ENCODE assay signal across 25 mouse cellular contexts in genomic region chr5:123026414-123026813, GRCm38 (mm10). TPM values are rescaled to one million over a fixed set of nuclear protein-coding genes. Genes with fewer than 3 reads are reported as not detected.
DNase-seq lines count a peak whose midpoint lies in the region; ATAC-seq and TF ChIP-seq lines count a peak whose summit lies in the region.
"Had no signal": no experiment of that assay in that cellular context is flagged by ENCODE, and none has a peak within 500 bp of the region (broad histone marks: within the 10 kb centered on the region; RNA-seq: fewer than 3 reads in every experiment).

No protein-coding gene starts in this region.

- no peak for ATAC-seq in heart, embryonic 12.5 days (ENCODE audit: insufficient number of reproducible peaks, low FRiP score)
- ATAC-seq in kidney, embryonic 14.5 days (ENCODE audit: low FRiP score, low TSS enrichment) = no peak
- ATAC-seq in megakaryocyte, adult 5-6 weeks (ENCODE audit: poor library complexity, severe bottlenecking) = no peak
- ATAC-seq: activated CD4-positive, CD25-positive, alpha-beta regulatory T cell, adult 4 months; CD4-positive, CD25-positive, alpha-beta regulatory T cell, adult 4 months; forebrain, embryonic 13.5 days; midbrain, embryonic 16.5 days had no signal

- no peaks in the 10 kb centered on the region for H3K27me3 ChIP-seq in heart, embryonic 12.5 days (replicated peaks)
- no peaks in the 10 kb centered on the region for H3K27me3 ChIP-seq in kidney, embryonic 14.5 days (ENCODE audit: control insufficient read depth, insufficient read depth, low read length)
- H3K27me3 ChIP-seq in megakaryocyte, embryonic 14.5 days (replicated peaks) = no peaks in the 10 kb centered on the region
- no peaks in the 10 kb centered on the region for H3K27me3 ChIP-seq in small intestine, adult 2 months (ENCODE audit: control insufficient read depth, insufficient read depth, low read length)
- H3K27me3 ChIP-seq: embryonic facial prominence, embryonic 12.5 days; forebrain, embryonic 13.5 days; heart, embryonic 15.5 days; neural tube, embryonic 15.5 days had no signal

- intact Hi-C loops in heart, postnatal 10 days (cut with DNase I) = no loop called here

- no peak overlapping the region for H3K9ac ChIP-seq in heart, embryonic 12.5 days
- no peak overlapping the region for H3K9ac ChIP-seq in kidney, embryonic 14.5 days (ENCODE audit: low read depth, low read length)
- H3K9ac ChIP-seq: embryonic facial prominence, embryonic 12.5 days; forebrain, embryonic 13.5 days; heart, embryonic 15.5 days; neural tube, embryonic 15.5 days had no signal

- peak overlapping the region; percentile 19; the same call in 1 of the 2 replicates for H3K27ac ChIP-seq in heart, embryonic 12.5 days (ENCODE audit: poor library complexity, severe bottlenecking)
- H3K27ac ChIP-seq in kidney, embryonic 14.5 days (ENCODE audit: low read depth, low read length) = no peak overlapping the region
- H3K27ac ChIP-seq in small intestine, adult 2 months (ENCODE audit: insufficient read depth, low read depth, low read length) = peak overlapping the region; percentile 83
- H3K27ac ChIP-seq: embryonic facial prominence, embryonic 12.5 days; forebrain, embryonic 13.5 days; heart, adult 2 months; heart, embryonic 15.5 days; neural tube, embryonic 15.5 days had no signal

- no peak for DNase-seq in heart, postnatal 10 days
- DNase-seq in kidney, postnatal 14 days = peak; percentile 61
- DNase-seq: adrenal gland, postnatal 10 days; cerebellum, postnatal 10 days; gastrocnemius, postnatal 25 days; layer of hippocampus, postnatal 36 days; lung, postnatal 14 days; right cerebral cortex, postnatal 14 days had no signal

- H3K9me3 ChIP-seq in heart, embryonic 12.5 days (replicated peaks) = no peaks in the 10 kb centered on the region
- no peaks in the 10 kb centered on the region for H3K9me3 ChIP-seq in kidney, embryonic 14.5 days (ENCODE audit: control insufficient read depth, low read length)
- H3K9me3 ChIP-seq in megakaryocyte, embryonic 14.5 days = no peaks in the 10 kb centered on the region
- H3K9me3 ChIP-seq: embryonic facial prominence, embryonic 12.5 days; forebrain, embryonic 13.5 days; G1E; heart, embryonic 15.5 days; neural tube, embryonic 15.5 days had no signal

- H3K4me1 ChIP-seq in heart, embryonic 12.5 days (replicated peaks) = peaks cover 24% of the 10 kb centered on the region
- peaks cover 11% of the 10 kb centered on the region for H3K4me1 ChIP-seq in kidney, embryonic 14.5 days (ENCODE audit: control insufficient read depth, insufficient read depth, low read length)
- peaks cover 74% of the 10 kb centered on the region for H3K4me1 ChIP-seq in megakaryocyte, embryonic 14.5 days
- H3K4me1 ChIP-seq in small intestine, adult 2 months (ENCODE audit: control insufficient read depth, insufficient read depth, insufficient read length, low read length) = peaks cover 22% of the 10 kb centered on the region

- H3K4me3 ChIP-seq in heart, embryonic 12.5 days = no peak overlapping the region
- H3K4me3 ChIP-seq in kidney, embryonic 14.5 days (ENCODE audit: low read length) = no peak overlapping the region
- peak overlapping the region; percentile 33 for H3K4me3 ChIP-seq in megakaryocyte, embryonic 14.5 days (replicated peaks)
- no peak overlapping the region for H3K4me3 ChIP-seq in small intestine, adult 2 months (ENCODE audit: low read depth, low read length)
- H3K4me3 ChIP-seq: embryonic facial prominence, embryonic 12.5 days; erythroblast, embryonic 14.5 days; forebrain, embryonic 13.5 days; heart, adult 2 months; heart, embryonic 15.5 days; neural tube, embryonic 15.5 days had no signal

- peaks cover 25% of the 10 kb centered on the region for H3K36me3 ChIP-seq in heart, embryonic 12.5 days
- H3K36me3 ChIP-seq in kidney, embryonic 14.5 days (ENCODE audit: control insufficient read depth, insufficient read depth, low read length) = peaks cover 15% of the 10 kb centered on the region; the same call in 1 of the 2 replicates
- H3K36me3 ChIP-seq in megakaryocyte, embryonic 14.5 days (replicated peaks; ENCODE audit: low read length) = peaks cover 87% of the 10 kb centered on the region
- H3K36me3 ChIP-seq in small intestine, adult 2 months (ENCODE audit: control insufficient read depth, insufficient read depth, low read length) = peaks cover 15% of the 10 kb centered on the region

- WGBS in heart, embryonic 12.5 days = 63% methylated on average over 6 of the region's 6 CpGs
- WGBS in kidney, embryonic 14.5 days = 70% methylated on average over 6 of the region's 6 CpGs
- WGBS in small intestine, adult 2 months = 67% methylated on average over 6 of the region's 6 CpGs

- H3K4me2 ChIP-seq in heart, embryonic 12.5 days = no peak overlapping the region
- no peak overlapping the region for H3K4me2 ChIP-seq in kidney, embryonic 14.5 days (replicated peaks; ENCODE audit: low read depth, low read length)
- H3K4me2 ChIP-seq: embryonic facial prominence, embryonic 12.5 days; forebrain, embryonic 13.5 days; heart, embryonic 15.5 days; neural tube, embryonic 15.5 days had no signal

- TF ChIP-seq POLR2A in small intestine, adult 2 months (IDR thresholded peaks at IDR 0.05; ENCODE audit: low read depth, low read length) = no peak

- TF ChIP-seq CTCF in small intestine, adult 2 months (IDR thresholded peaks at IDR 0.05; ENCODE audit: extremely low read depth, insufficient read length, insufficient replicate concordance, low read depth, low read length) = no peak

RNA-seq across cellular contexts. Expression of gene Orai1, which starts 11.5 kb away (rescaled TPM):
- 22.8 and 23.3 TPM in 2 replicates for polyA plus RNA-seq in heart, embryonic 12.5 days (2016; fragmentation: Nextera tagmentation; extraction: Ambion mirVana)
- total RNA-seq in heart, postnatal 10 days (2021) = 10 to 100 TPM; 18.7 to 20.2 TPM
- 21.5 and 23.2 TPM in 2 replicates for polyA plus RNA-seq in kidney, embryonic 14.5 days (2014; fragmentation: Nextera tagmentation; extraction: Ambion mirVana)
- polyA plus RNA-seq in megakaryocyte, embryonic 14.5 days (2012; ENCODE audit: insufficient read depth, low replicate concordance) = 111 and 131 TPM in 2 replicates
- 80.5 and 87.4 TPM in 2 replicates for total RNA-seq in megakaryocyte, adult 5-6 weeks (2015)
- 21.0 and 21.8 TPM in 2 replicates for total RNA-seq in megakaryocyte, adult 5-6 weeks (2017)
- polyA plus RNA-seq in small intestine, adult 2 months (2012; rRNA removed) = 70.0 and 133 TPM in 2 replicates

RNA-seq across cellular contexts. Expression of gene Morn3, which starts 20.4 kb away (rescaled TPM):
- not detected in 2 replicates for polyA plus RNA-seq in heart, embryonic 12.5 days (2016; fragmentation: Nextera tagmentation; extraction: Ambion mirVana)
- not detected for total RNA-seq in heart, postnatal 10 days (2021)
- polyA plus RNA-seq in kidney, embryonic 14.5 days (2014; fragmentation: Nextera tagmentation; extraction: Ambion mirVana) = 1.3 and 1.7 TPM in 2 replicates
- not detected in 2 replicates for polyA plus RNA-seq in megakaryocyte, embryonic 14.5 days (2012; ENCODE audit: insufficient read depth, low replicate concordance)
- total RNA-seq in megakaryocyte, adult 5-6 weeks (2015) = not detected in 2 replicates
- not detected in 2 replicates for total RNA-seq in megakaryocyte, adult 5-6 weeks (2017)
- not detected in 2 replicates for polyA plus RNA-seq in small intestine, adult 2 months (2012; rRNA removed)
- total RNA-seq: adrenal gland, postnatal 10 days; G1E; gastrocnemius, postnatal 25 days; heart, adult 2 months; layer of hippocampus, postnatal 36 days; left cerebral cortex, postnatal 14 days had no signal
- polyA plus RNA-seq: embryonic facial prominence, embryonic 12.5 days; erythroblast, embryonic 14.5 days; G1E; heart, adult 2 months; heart, embryonic 15.5 days; limb, embryonic 14.5 days had no signal

RNA-seq across cellular contexts. Expression of gene Kdm2b, which starts 36.8 kb away (rescaled TPM):
- 38.6 and 39.8 TPM in 2 replicates for polyA plus RNA-seq in heart, embryonic 12.5 days (2016; fragmentation: Nextera tagmentation; extraction: Ambion mirVana)
- 10 to 100 TPM; 23.1 to 23.3 TPM for total RNA-seq in heart, postnatal 10 days (2021)
- 59.1 and 105 TPM in 2 replicates for polyA plus RNA-seq in kidney, embryonic 14.5 days (2014; fragmentation: Nextera tagmentation; extraction: Ambion mirVana)
- polyA plus RNA-seq in megakaryocyte, embryonic 14.5 days (2012; ENCODE audit: insufficient read depth, low replicate concordance) = 19.1 and 24.4 TPM in 2 replicates
- 29.1 and 38.3 TPM in 2 replicates for total RNA-seq in megakaryocyte, adult 5-6 weeks (2015)
- total RNA-seq in megakaryocyte, adult 5-6 weeks (2017) = 31.6 and 38.6 TPM in 2 replicates
- polyA plus RNA-seq in small intestine, adult 2 months (2012; rRNA removed) = 8.6 and 12.0 TPM in 2 replicates

RNA-seq across cellular contexts. Expression of gene Tmem120b, which starts 41.8 kb away (rescaled TPM):
- polyA plus RNA-seq in heart, embryonic 12.5 days (2016; fragmentation: Nextera tagmentation; extraction: Ambion mirVana) = 12.9 and 13.0 TPM in 2 replicates
- 10 to 100 TPM; 11.1 to 11.7 TPM for total RNA-seq in heart, postnatal 10 days (2021)
- polyA plus RNA-seq in kidney, embryonic 14.5 days (2014; fragmentation: Nextera tagmentation; extraction: Ambion mirVana) = 12.0 and 13.1 TPM in 2 replicates
- polyA plus RNA-seq in megakaryocyte, embryonic 14.5 days (2012; ENCODE audit: insufficient read depth, low replicate concordance) = 5.3 and 6.9 TPM in 2 replicates
- total RNA-seq in megakaryocyte, adult 5-6 weeks (2015) = 0.87 and 2.5 TPM in 2 replicates
- 0.29 and 1.3 TPM in 2 replicates for total RNA-seq in megakaryocyte, adult 5-6 weeks (2017)
- polyA plus RNA-seq in small intestine, adult 2 months (2012; rRNA removed) = 1.6 and 3.3 TPM in 2 replicates
